Mouse (Mus musculus) heart, embryonic 11.5 days (tissue): Measurements from ENCODE around the gene Spata21. TPM values are rescaled to one million over a fixed set of nuclear protein-coding genes. Genes with fewer than 3 reads are reported as not detected.

Experiments used
- ATAC-seq: fragments of 200-750 bp; cut with Nextera tagmentation; replicated peaks from 2 replicates; pipeline ENCODE4 v1.8.0; 2017; ENCODE audit warnings: moderate library complexity; ENCODE audit not compliant: insufficient number of reproducible peaks, low FRiP score, low TSS enrichment
- H3K27ac ChIP-seq: fragments of 300-500 bp; sonication (generic); 2 replicates; pipeline ENCODE4 v1.5.1; 2014; ENCODE audit warnings: mild to moderate bottlenecking, low read depth, low read length
- H3K27me3 ChIP-seq: fragments of 300-500 bp; sonication (generic); 2 replicates; pipeline ENCODE4 v1.6.1; 2014; ENCODE audit warnings: mild to moderate bottlenecking, low read length, mixed read lengths; ENCODE audit not compliant: control insufficient read depth, insufficient read depth
- H3K36me3 ChIP-seq: fragments of 300-500 bp; sonication (generic); 2 replicates; pipeline ENCODE4 v1.6.1; 2014; ENCODE audit warnings: mild to moderate bottlenecking, low read length, moderate library complexity, mixed read lengths; ENCODE audit not compliant: control insufficient read depth, insufficient read depth
- H3K4me1 ChIP-seq: fragments of 300-500 bp; sonication (generic); 2 replicates; pipeline ENCODE4 v1.6.1; 2014; ENCODE audit warnings: low read length; ENCODE audit not compliant: control insufficient read depth, insufficient read depth
- H3K4me2 ChIP-seq: fragments of 300-500 bp; sonication (generic); 2 replicates; pipeline ENCODE4 v1.6.1; 2014; ENCODE audit warnings: mild to moderate bottlenecking, moderate library complexity
- H3K4me3 ChIP-seq: fragments of 300-500 bp; sonication (generic); 2 replicates; pipeline ENCODE4 v1.5.1; 2014; ENCODE audit warnings: low read depth, low read length
- H3K9ac ChIP-seq: fragments of 300-500 bp; sonication (generic); 2 replicates; pipeline ENCODE4 v1.6.1; 2014; ENCODE audit warnings: mild to moderate bottlenecking, low read depth, low read length, moderate library complexity
- H3K9me3 ChIP-seq: fragments of 300-500 bp; sonication (generic); replicated peaks from 2 replicates; pipeline ENCODE4 v1.6.1; 2016; ENCODE audit warnings: low read length; ENCODE audit not compliant: control insufficient read depth
- WGBS: fragments of 180-500 bp; shearing (Covaris S2); extraction: QIAGEN DNeasy Blood & Tissue Kit; methylation state at CpG from one replicate; pipeline ENCODE4 v1.1.7; 2014; ENCODE audit not compliant: insufficient replicate concordance; 5-methylcytosine and 5-hydroxymethylcytosine counted together
- polyA plus RNA-seq: library from polyadenylated mRNA; unstranded; fragments of >200 nt; fragmentation: Nextera tagmentation; extraction: Ambion mirVana; gene quantifications from 2 replicates; pipeline ENCODE4 v1.2.1, GENCODE M21; 2014

Gene Spata21
- polyA plus RNA-seq, 1 experiment from 2014 or later: 0.64 TPM

- Histone ChIP-seq H3K4me3 (no peak overlapping the region), H3K27me3 (no peaks in the 10 kb centered on the region), H3K36me3 (no peaks in the 10 kb centered on the region), H3K9ac (no peak overlapping the region), H3K4me1 (peaks cover 9% of the 10 kb centered on the region), H3K9me3 (no peaks in the 10 kb centered on the region), H3K27ac (no peak overlapping the region), H3K4me2 (peak overlapping the region; percentile 92)
- ATAC-seq: no peak
- WGBS: 88% methylated on average over 6 of the region's 6 CpGs
Measured at GRCm38 (mm10) chr4:141146491-141147033, 58.4 kb downstream of the Spata21 start.

- Histone ChIP-seq H3K4me3 (peak within 1 kb of the TSS; percentile 99), H3K36me3 (no peaks in the 10 kb centered on the region), H3K27me3 (no peaks in the 10 kb centered on the region), H3K4me1 (peaks cover 15% of the 10 kb centered on the region), H3K9me3 (no peaks in the 10 kb centered on the region), H3K4me2 (peak within 1 kb of the TSS; percentile 92), H3K9ac (peak within 1 kb of the TSS; percentile 97), H3K27ac (peak within 1 kb of the TSS; percentile 81)
- WGBS: 8% methylated on average over 54 of the region's 58 CpGs
- ATAC-seq: peak; percentile 84
Measured at GRCm38 (mm10) chr4:141147112-141148008, 59.2 kb downstream of the Spata21 start, which contains the start of gene Fbxo42. TSS of gene Fbxo42 (plus strand) at chr4:141147913.

GRCm38 (mm10) chr4:141148009-141148801 is 60.1 kb downstream of the Spata21 start:
- Histone ChIP-seq H3K4me1 (peaks cover 20% of the 10 kb centered on the region), H3K27ac (peak overlapping the region; percentile 81), H3K36me3 (no peaks in the 10 kb centered on the region), H3K9ac (peak overlapping the region; percentile 97), H3K4me2 (peak overlapping the region; percentile 92), H3K27me3 (no peaks in the 10 kb centered on the region), H3K4me3 (peak overlapping the region; percentile 99), H3K9me3 (no peaks in the 10 kb centered on the region)
- WGBS: under 1% methylated on average over 55 of the region's 66 CpGs
- peak; percentile 64 for ATAC-seq

GRCm38 (mm10) chr4:141149116-141149515 is 61.0 kb downstream of the Spata21 start:
- WGBS: 39% methylated on average over 7 of the region's 7 CpGs
- H3K4me2 ChIP-seq: peak overlapping the region; percentile 92
- H3K27me3 ChIP-seq: no peaks in the 10 kb centered on the region
- no peaks in the 10 kb centered on the region for H3K9me3 ChIP-seq
- H3K27ac ChIP-seq: no peak overlapping the region
- H3K36me3 ChIP-seq: no peaks in the 10 kb centered on the region
- peak overlapping the region; percentile 99 for H3K4me3 ChIP-seq
- ATAC-seq: no peak
- peaks cover 20% of the 10 kb centered on the region for H3K4me1 ChIP-seq
- H3K9ac ChIP-seq: peak overlapping the region; percentile 97

- Histone ChIP-seq H3K27me3 (no peaks in the 10 kb centered on the region), H3K4me3 (no peak overlapping the region), H3K4me1 (peaks cover 15% of the 10 kb centered on the region), H3K4me2 (no peak overlapping the region), H3K9ac (no peak overlapping the region; the same call in 1 of the 2 replicates), H3K9me3 (no peaks in the 10 kb centered on the region), H3K36me3 (no peaks in the 10 kb centered on the region), H3K27ac (no peak overlapping the region)
- ATAC-seq: no peak
- WGBS: 74% methylated on average over 4 of the region's 4 CpGs
Measured at GRCm38 (mm10) chr4:141157485-141157884, 69.4 kb downstream of the Spata21 start.

- Histone ChIP-seq H3K9me3 (no peaks in the 10 kb centered on the region), H3K4me1 (peaks cover 11% of the 10 kb centered on the region), H3K4me3 (no peak overlapping the region), H3K9ac (no peak overlapping the region), H3K27ac (no peak overlapping the region), H3K27me3 (no peaks in the 10 kb centered on the region), H3K36me3 (no peaks in the 10 kb centered on the region), H3K4me2 (no peak overlapping the region)
- WGBS: 70% methylated on average over 2 of the region's 2 CpGs
- no peak for ATAC-seq
Measured at GRCm38 (mm10) chr4:141158609-141159008, 70.5 kb downstream of the Spata21 start.

GRCm38 (mm10) chr4:141159093-141159492 is 71.0 kb downstream of the Spata21 start:
- Histone ChIP-seq H3K27ac (no peak overlapping the region), H3K9ac (no peak overlapping the region), H3K9me3 (no peaks in the 10 kb centered on the region), H3K4me1 (peaks cover 11% of the 10 kb centered on the region), H3K4me2 (no peak overlapping the region), H3K4me3 (no peak overlapping the region), H3K36me3 (no peaks in the 10 kb centered on the region), H3K27me3 (no peaks in the 10 kb centered on the region)
- ATAC-seq: no peak
- 38% methylated on average over 11 of the region's 11 CpGs for WGBS

- WGBS: 66% methylated on average over 5 of the region's 5 CpGs
- H3K4me2 ChIP-seq: no peak overlapping the region
- H3K9ac ChIP-seq: no peak overlapping the region
- no peaks in the 10 kb centered on the region for H3K36me3 ChIP-seq
- H3K9me3 ChIP-seq: no peaks in the 10 kb centered on the region
- H3K4me1 ChIP-seq: peaks cover 11% of the 10 kb centered on the region
- H3K4me3 ChIP-seq: no peak overlapping the region
- no peaks in the 10 kb centered on the region for H3K27me3 ChIP-seq
- H3K27ac ChIP-seq: 0 out of 2 replicates have a peak overlapping the region, but pooled peaks have one; percentile 31
- ATAC-seq: no peak
Measured at GRCm38 (mm10) chr4:141159666-141160065, 71.5 kb downstream of the Spata21 start.
